Mouse (Mus musculus) c-Kit-negative CD71-positive TER-119-positive erythroid progenitor cells, embryonic 14.5 days (primary cell): ENCODE measurements around the gene Carns1.
"Not testable (repeated sequence)": the region's sequence is repeated elsewhere in the genome, so short reads cannot be mapped to it uniquely, and the experiment has no call there.

Source experiments
- DNase-seq: peaks from one replicate; pipeline ENCODE4 v3.0.0-alpha.2; 2013; ENCODE audit warnings: low read depth, low spot score

The Carns1 gene

DNA sequence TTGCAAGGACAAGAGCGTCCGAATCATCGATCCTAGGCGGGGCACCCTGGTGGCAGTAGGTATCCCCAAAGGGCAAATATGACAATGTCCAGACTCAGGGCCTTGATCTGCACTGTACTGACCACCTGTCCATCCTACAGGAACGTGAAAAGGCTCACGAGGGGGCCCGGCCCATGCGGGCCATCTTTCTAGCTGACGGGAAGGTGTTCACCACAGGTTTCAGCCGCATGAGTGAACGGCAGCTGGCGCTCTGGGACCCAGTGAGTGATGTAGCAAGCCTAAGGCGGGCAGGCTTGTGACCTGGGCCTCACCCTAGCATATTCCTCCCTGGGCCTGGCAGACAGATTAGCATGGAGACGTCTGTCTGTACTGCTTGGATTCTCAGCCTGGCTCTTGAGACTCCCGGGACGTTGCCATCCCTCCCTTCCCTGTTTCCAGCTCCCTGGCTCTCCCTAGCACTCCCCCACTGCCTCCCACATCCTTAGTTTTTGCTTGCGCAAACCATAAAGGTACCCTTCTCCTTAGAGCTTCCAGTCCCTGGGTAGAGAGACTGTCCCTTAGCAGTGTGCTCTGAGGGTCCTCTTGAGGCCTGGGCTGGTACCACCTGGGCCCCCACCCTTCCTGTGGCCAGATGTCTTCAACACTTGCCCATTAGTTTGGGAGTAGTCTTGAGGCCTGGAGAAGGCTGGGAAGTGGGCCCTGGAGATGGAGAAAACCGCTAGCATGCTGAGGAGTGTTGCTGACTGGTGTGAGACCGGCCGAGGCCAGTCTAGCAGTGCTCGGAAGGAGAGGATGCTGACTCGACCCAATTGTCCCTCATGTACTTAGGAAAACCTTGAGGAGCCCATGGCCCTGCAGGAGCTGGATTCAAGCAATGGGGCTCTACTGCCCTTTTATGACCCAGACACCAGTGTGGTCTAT is 24.5 kb downstream of the Carns1 start:
- no peak for DNase-seq

- no peak for DNase-seq
These were observed 25.4 kb downstream of the Carns1 start for GRCm38 (mm10) chr19:4149764-4150461.

GRCm38 (mm10) chr19:4149283-4149682 is 26.0 kb downstream of the Carns1 start:
- DNase-seq: no peak

- no peak for DNase-seq
These were observed 26.5 kb downstream of the Carns1 start for GRCm38 (mm10) chr19:4148819-4149218.

DNA sequence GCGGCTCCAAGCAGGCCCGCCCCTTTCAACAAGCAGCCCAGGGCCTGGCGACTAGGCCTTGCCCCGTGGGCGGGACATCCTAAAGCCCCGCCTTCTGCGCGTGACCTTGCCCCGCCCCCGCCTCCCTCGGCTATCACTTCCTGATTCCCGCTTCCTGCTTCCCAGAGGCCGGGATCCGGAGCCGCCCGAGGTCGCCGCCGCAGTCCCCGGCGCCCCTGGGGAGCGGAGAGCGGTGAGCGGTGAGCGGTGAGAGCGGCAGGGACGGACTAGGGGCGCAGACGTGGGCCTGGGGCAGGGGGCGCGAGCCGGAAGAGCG is 26.8 kb downstream of the Carns1 start, which contains the start of gene Coro1b:
TSS of gene Coro1b (plus strand) at position 129 of the 316 bp plus-strand sequence.
- peak; percentile 79 for DNase-seq

DNA sequence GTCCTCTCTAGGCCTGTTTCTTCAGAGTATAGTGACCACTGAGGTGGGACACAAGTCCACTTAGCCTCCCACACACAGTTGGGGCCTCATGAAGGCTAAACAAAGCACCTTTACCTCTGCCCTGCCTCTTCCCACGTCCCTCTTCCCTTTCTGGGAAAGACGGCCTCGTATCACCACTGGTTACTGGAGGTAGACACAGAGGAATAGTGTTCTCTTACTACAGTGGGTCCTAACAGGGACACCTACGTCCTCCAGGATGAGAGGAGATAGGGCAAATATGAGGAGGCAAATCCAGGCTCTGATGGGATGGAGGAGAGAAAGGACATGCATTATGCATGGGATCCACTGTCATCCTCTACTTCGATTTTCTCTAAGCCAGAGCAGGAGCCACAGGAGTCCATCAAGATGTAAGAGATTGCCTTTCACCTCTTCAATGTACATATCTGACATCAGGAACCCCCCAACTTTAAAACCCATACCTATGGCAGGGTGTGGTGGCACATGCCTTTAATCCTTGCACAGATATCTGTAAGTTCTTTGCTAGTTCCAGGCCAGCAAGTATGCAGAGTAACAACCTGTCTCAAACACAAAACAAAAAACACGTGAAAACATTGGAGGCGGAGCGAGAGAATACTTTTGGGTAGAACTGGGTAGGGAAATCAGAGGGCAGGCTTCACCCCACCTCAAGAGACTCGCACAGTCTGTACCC is 27.3 kb downstream of the Carns1 start:
- DNase-seq: no peak

DNA sequence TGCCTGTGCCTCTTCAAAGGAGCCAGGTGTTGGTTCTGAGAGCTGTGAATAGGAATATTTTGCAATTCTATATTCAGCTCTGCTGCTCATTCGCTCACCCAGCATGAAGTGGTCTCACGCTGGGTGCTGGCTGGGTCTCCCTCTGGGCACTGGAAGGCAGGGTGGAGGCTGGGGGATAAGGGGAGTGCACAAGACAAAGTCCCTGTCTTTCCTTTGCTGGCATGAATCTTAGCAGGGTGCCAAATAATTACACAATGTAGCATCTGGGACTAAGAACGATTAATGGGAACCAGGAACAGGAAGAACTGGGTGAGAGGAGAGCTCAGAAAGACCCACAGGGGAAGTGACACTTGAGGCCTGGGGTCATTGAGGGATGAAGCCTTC is 28.3 kb downstream of the Carns1 start:
- DNase-seq: no peak

- no peak for DNase-seq
These were observed 28.8 kb downstream of the Carns1 start for GRCm38 (mm10) chr19:4146366-4147021.

- no peak for DNase-seq
These were observed 29.3 kb downstream of the Carns1 start for GRCm38 (mm10) chr19:4145936-4146335.

GRCm38 (mm10) chr19:4144550-4145498 is 30.5 kb downstream of the Carns1 start:
- no peak for DNase-seq

- no peak for DNase-seq
These were observed 31.5 kb downstream of the Carns1 start, which contains the start of gene Cabp4 for GRCm38 (mm10) chr19:4143759-4144268. Cabp4 (minus strand) TSS chr19:4144033.

- DNase-seq: no peak
These were observed 32.7 kb downstream of the Carns1 start for GRCm38 (mm10) chr19:4142416-4143173.

GRCm38 (mm10) chr19:4140147-4140546 is 35.1 kb downstream of the Carns1 start:
- DNase-seq: no peak

DNA sequence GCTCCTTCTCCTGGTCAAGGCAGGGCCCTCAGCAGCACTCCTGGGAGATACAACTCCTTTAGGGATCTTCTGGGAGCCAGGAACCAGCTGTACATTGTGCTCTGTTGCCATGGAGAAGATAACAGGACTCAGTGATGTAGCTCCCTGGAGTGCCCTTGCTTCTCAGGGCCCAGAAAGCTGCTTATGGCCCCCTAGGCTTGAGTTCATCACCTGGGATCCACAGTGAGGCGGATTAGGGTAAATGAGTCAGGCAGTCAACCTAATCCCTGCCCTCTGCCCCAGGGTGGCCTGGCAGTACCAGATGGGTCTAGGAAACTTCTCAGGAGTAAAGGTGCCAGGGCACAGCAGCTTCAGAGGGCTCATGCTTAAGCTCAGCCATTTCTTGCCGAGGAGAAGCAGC is 35.8 kb downstream of the Carns1 start, which contains the start of gene Gpr152:
TSS of gene Gpr152 (plus strand) at position 342 of the 400 bp plus-strand sequence.
- no peak for DNase-seq

GRCm38 (mm10) chr19:4137913-4138312 is 37.4 kb downstream of the Carns1 start:
- no peak for DNase-seq

DNA sequence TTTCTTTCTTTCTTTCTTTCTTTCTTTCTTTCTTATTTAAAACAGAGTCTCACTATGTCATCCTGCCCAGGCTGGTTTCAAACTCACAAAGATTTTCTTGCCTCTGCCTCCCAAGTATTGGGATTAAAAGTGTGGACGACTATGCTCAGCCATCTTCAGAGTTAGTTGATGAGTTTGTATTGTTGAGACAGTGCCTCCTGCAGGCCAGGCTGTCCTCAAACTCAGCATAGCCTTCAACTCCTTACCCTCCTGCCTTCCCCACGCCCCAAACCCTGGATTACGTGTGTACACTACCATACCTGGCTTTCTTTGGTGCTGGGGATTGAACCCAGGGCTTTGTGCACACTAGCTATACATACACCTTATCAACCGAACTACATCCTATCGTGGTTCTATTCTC is 38.8 kb downstream of the Carns1 start:
- no peak for DNase-seq

GRCm38 (mm10) chr19:4135963-4136345 is 39.3 kb downstream of the Carns1 start:
- DNase-seq: not testable (repeated sequence)

- DNase-seq: not testable (repeated sequence)
These were observed 39.9 kb downstream of the Carns1 start for GRCm38 (mm10) chr19:4135229-4135962.

DNA sequence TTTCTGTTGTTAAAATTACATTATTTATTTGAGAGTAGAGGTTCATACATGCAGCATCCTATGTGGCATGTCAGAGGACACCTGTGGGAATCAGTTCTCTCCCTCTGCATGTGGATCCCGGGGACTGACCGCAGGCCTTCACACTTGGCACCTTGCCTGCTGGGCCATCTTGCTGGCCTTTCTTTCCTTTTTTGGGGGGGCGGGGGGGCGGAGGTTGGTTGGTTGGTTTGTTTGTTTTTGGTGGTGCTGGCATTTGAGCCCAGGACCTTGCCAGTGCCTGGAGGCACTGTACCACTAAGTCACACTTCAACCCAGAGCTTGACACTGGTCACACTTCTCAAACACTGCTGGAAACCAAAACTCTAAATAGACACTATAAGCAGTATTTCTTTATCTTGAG is 40.9 kb downstream of the Carns1 start:
- no peak for DNase-seq
